Mouse (Mus musculus): ENCODE data around the gene Sox2.

Gene Sox2

GRCm38 (mm10) chr3:34665751-34666665 lies 15.8 kb downstream of the Sox2 start:
- in situ Hi-C loops (cut with MboI; ENCODE audit: low pct_unique_long_range_greater_than_20kb in 1 of 2, low sequenced_read_pairs in 2 of 2, unreplicated experiment in 1 of 2) = no loop called here

GRCm38 (mm10) chr3:34667180-34667579 lies 17.0 kb downstream of the Sox2 start:
- in situ Hi-C loops (cut with MboI; ENCODE audit: low pct_unique_long_range_greater_than_20kb in 1 of 2, low sequenced_read_pairs in 2 of 2, unreplicated experiment in 1 of 2) = no loop called here

- in situ Hi-C loops (cut with MboI; ENCODE audit: low pct_unique_long_range_greater_than_20kb in 1 of 2, low sequenced_read_pairs in 2 of 2, unreplicated experiment in 1 of 2) = no loop called here
These were observed 17.9 kb downstream of the Sox2 start for GRCm38 (mm10) chr3:34667881-34668817.

GRCm38 (mm10) chr3:34671024-34671660 lies 20.9 kb downstream of the Sox2 start:
- in situ Hi-C loops (cut with MboI; ENCODE audit: low pct_unique_long_range_greater_than_20kb in 1 of 2, low sequenced_read_pairs in 2 of 2, unreplicated experiment in 1 of 2) = no loop called here

GRCm38 (mm10) chr3:34678840-34679239 lies 28.6 kb downstream of the Sox2 start:
- in situ Hi-C loops (cut with MboI; ENCODE audit: low pct_unique_long_range_greater_than_20kb in 1 of 2, low sequenced_read_pairs in 2 of 2, unreplicated experiment in 1 of 2) = no loop called here

GRCm38 (mm10) chr3:34679439-34679838 lies 29.2 kb downstream of the Sox2 start:
- in situ Hi-C loops (cut with MboI; ENCODE audit: low pct_unique_long_range_greater_than_20kb in 1 of 2, low sequenced_read_pairs in 2 of 2, unreplicated experiment in 1 of 2) = no loop called here

- in situ Hi-C loops (cut with MboI; ENCODE audit: low pct_unique_long_range_greater_than_20kb in 1 of 2, low sequenced_read_pairs in 2 of 2, unreplicated experiment in 1 of 2) = no loop called here
These were observed 29.7 kb downstream of the Sox2 start for GRCm38 (mm10) chr3:34679921-34680320.

GRCm38 (mm10) chr3:34688072-34688471 lies 37.9 kb downstream of the Sox2 start:
- in situ Hi-C loops (cut with MboI; ENCODE audit: low pct_unique_long_range_greater_than_20kb in 1 of 2, low sequenced_read_pairs in 2 of 2, unreplicated experiment in 1 of 2) = no loop called here

- in situ Hi-C loops (cut with MboI; ENCODE audit: low pct_unique_long_range_greater_than_20kb in 1 of 2, low sequenced_read_pairs in 2 of 2, unreplicated experiment in 1 of 2) = no loop called here
These were observed 41.6 kb downstream of the Sox2 start for GRCm38 (mm10) chr3:34691703-34692393.

- in situ Hi-C loops (cut with MboI; ENCODE audit: low pct_unique_long_range_greater_than_20kb in 1 of 2, low sequenced_read_pairs in 2 of 2, unreplicated experiment in 1 of 2) = no loop called here
These were observed 42.2 kb downstream of the Sox2 start for GRCm38 (mm10) chr3:34692394-34692745.
